Mouse (Mus musculus) kidney, adult 18-20 months (tissue): ENCODE data around the gene Olfr18.
"Not testable (repeated sequence)": the region's sequence is repeated elsewhere in the genome, so short reads cannot be mapped to it uniquely, and the experiment has no call there.

Source experiments
- DNase-seq: peaks from one replicate; pipeline ENCODE4 v3.0.0; 2021

Olfr18 gene

GRCm38 (mm10) chr9:20335994-20336393 lies at the start of gene Olfr18:
TSS of gene Olfr18 (minus strand) at chr9:20336094.
- no peak for DNase-seq

DNA sequence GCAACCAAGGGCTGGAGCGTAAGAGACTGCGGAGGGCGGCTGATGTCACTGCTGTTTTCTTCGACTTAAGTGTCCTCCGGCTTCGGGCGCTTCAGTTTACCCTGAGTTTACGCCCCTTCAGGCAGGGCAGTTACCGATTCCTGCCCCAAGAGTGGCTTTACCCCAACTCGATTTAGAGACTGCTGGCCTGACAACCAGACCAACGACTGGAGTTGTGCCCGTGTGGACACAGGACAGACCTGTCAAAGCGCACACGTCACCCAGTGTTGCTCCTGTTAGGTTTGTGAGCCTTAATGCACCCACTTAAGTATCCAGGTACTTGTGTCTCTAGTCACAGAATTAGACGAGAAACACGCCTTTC lies 49.4 kb upstream of the Olfr18 start:
- no peak for DNase-seq

GRCm38 (mm10) chr9:20384532-20385342 lies 48.8 kb upstream of the Olfr18 start, which contains the start of gene Zfp560:
TSS of gene Zfp560 (minus strand) at chr9:20385177.
- DNase-seq: peak; percentile 90

DNA sequence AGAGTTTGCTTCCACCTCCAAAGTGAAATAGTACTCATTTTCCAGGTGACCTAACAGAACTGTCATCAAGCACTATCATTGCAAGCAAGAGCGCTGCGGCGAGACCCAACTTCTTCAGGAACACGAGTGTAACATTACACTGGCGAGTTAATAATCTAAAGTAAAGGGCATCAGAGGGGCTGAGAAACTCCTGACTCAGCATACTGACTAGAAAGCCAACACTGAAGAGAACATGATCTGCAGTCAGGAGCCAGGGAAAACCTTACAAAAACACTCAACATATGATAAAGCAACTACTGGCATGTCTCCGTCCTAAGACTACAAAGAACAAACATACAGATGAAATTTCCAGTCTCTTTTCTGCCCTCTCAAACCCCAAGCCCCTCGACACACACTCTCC lies 47.8 kb upstream of the Olfr18 start:
- DNase-seq: no peak

DNA sequence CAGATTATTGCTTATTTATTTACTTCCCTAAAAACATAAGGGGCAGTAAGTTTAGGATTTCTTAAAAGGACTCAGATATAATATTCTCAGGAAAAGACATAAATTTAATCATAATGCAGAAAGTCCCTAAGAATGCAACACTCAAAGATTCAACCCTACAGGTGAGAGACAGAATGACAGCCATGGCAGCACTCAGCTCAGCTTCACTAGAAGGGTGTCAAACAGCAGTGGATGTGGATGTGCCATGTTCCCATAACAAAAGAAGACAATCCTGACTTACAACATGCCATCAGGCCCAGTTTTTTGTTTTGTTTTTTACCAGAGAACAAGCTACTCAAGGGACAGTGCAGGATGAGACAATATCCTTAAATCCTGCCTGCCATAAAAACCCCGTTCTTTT lies 38.8 kb upstream of the Olfr18 start:
- DNase-seq: no peak

DNA sequence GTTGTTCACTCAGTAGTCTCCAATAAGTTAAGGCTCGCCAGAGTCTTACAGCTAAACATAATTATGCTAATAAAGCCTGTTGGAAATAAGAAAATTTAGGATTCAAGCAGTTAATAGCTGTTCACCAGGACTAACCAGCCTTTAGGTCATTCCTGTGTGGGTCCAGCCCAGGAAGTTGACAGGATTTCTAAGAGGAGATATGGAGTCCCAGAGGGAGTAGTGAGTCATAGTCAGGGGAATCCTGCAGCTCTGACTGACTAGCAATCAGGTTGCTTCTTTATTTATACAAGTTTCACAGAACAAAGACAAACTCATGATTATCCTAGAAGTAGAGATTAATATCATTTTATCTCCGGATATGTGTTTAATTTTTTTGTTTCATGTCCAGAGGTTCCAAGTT lies 31.4 kb upstream of the Olfr18 start:
- no peak for DNase-seq

- no peak for DNase-seq
Observed at GRCm38 (mm10) chr9:20348501-20348900, 12.6 kb upstream of the Olfr18 start.

DNA sequence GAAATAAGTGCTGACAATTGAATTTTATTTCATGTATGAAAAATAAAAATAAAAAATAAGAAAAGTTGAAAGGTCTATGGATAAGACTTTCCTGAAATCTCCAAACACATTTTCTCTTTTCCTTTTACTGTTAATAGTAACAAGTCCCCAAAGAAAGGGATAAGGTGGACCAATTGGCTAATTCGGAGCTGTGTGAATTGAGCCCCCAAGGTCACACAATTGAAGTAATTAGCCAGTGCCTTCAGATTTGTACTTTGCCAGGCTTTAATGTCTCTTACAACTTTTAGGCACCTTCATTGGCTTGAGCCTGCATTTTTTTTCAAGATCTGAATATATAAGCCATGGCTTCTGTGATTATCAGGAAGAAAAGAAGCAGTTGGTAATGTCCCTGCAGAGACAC lies 37.7 kb downstream of the Olfr18 start, which contains the start of gene Olfr873:
Gene Olfr873, plus strand, starts transcription at position 301 of the 400 bp plus-strand sequence.
- DNase-seq: no peak

GRCm38 (mm10) chr9:20295562-20295961 lies 40.3 kb downstream of the Olfr18 start:
- not testable (repeated sequence) for DNase-seq

DNA sequence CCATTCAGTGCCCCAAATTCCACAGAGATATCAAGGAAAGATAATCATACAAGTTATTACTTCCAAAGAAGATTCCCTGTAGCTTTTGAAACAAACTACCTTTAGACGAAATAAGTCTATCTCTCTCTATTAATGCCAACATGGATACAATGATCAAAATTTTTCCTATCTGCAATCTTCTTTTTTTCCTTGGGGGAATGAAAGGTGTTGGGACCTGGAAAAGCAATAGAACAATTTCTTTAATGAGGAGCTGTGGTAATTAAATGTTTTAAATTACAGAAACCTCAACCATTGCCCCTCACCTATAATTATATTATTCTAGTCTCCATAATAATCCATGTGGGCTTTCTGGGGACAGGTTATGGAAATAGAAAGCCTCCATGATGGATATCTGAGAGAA lies 53.8 kb downstream of the Olfr18 start, which contains the start of gene Olfr39:
Gene Olfr39, plus strand, starts transcription at position 301 of the 400 bp plus-strand sequence.
- no peak for DNase-seq
